Comparison of ENCODE assay signal across 25 mouse cellular contexts in genomic region chr17:11468624-11469023, GRCm38 (mm10).
"Had no signal": no experiment of that assay in that cellular context is flagged by ENCODE, and none has a peak within 500 bp of the region (broad histone marks: within the 10 kb centered on the region; RNA-seq: fewer than 3 reads in every experiment).

No protein-coding gene starts in this region.

- H3K27me3 ChIP-seq: embryonic facial prominence, embryonic 12.5 days; embryonic facial prominence, embryonic 13.5 days; embryonic facial prominence, embryonic 15.5 days; forebrain, embryonic 12.5 days; forebrain, embryonic 13.5 days; forebrain, embryonic 15.5 days had no signal

- H3K4me1 ChIP-seq: embryonic facial prominence, embryonic 13.5 days; forebrain, embryonic 12.5 days; forebrain, embryonic 13.5 days; forebrain, embryonic 15.5 days; heart, embryonic 10.5 days had no signal

- H3K9ac ChIP-seq: embryonic facial prominence, embryonic 12.5 days; embryonic facial prominence, embryonic 13.5 days; embryonic facial prominence, embryonic 15.5 days; forebrain, embryonic 12.5 days; forebrain, embryonic 13.5 days; forebrain, embryonic 15.5 days; forebrain, postnatal 0 days had no signal

- H3K36me3 ChIP-seq: embryonic facial prominence, embryonic 10.5 days; embryonic facial prominence, embryonic 12.5 days; embryonic facial prominence, embryonic 13.5 days; embryonic facial prominence, embryonic 15.5 days; forebrain, embryonic 12.5 days; forebrain, embryonic 15.5 days; heart, embryonic 10.5 days had no signal

- H3K27ac ChIP-seq: embryonic facial prominence, embryonic 10.5 days; embryonic facial prominence, embryonic 12.5 days; embryonic facial prominence, embryonic 13.5 days; embryonic facial prominence, embryonic 15.5 days; forebrain, embryonic 12.5 days; forebrain, embryonic 13.5 days; forebrain, embryonic 15.5 days; gastrocnemius, adult 2 months; heart, embryonic 10.5 days had no signal

- H3K9me3 ChIP-seq: embryonic facial prominence, embryonic 10.5 days; embryonic facial prominence, embryonic 12.5 days; embryonic facial prominence, embryonic 13.5 days; embryonic facial prominence, embryonic 15.5 days; forebrain, embryonic 12.5 days; forebrain, embryonic 13.5 days; forebrain, embryonic 15.5 days; heart, embryonic 10.5 days had no signal

- H3K4me3 ChIP-seq: embryonic facial prominence, embryonic 10.5 days; embryonic facial prominence, embryonic 12.5 days; embryonic facial prominence, embryonic 13.5 days; embryonic facial prominence, embryonic 15.5 days; erythroblast, embryonic 14.5 days; forebrain, embryonic 12.5 days; forebrain, embryonic 13.5 days; forebrain, embryonic 15.5 days; gastrocnemius, adult 2 months; heart, embryonic 10.5 days had no signal

- DNase-seq: cerebellum, adult 9-10 months; cerebellum, adult 9-11 months; cerebellum, postnatal 10 days; cerebellum, postnatal 14 days; cerebellum, postnatal 25 days; cerebellum, postnatal 36 days; embryo, embryonic 11 days; forebrain, postnatal 0 days; gastrocnemius, adult 2 months; gastrocnemius, postnatal 10 days; gastrocnemius, postnatal 14 days; gastrocnemius, postnatal 25 days; gastrocnemius, postnatal 36 days; heart, adult 18-20 months had no signal

- ATAC-seq: forebrain, embryonic 13.5 days; forebrain, embryonic 14.5 days; forebrain, embryonic 15.5 days; forebrain, embryonic 16.5 days; forebrain, postnatal 0 days had no signal
